Mouse (Mus musculus) ES-Bruce4 (cell line): ENCODE results near the gene Trcg1. TPM values are rescaled to one million over a fixed set of nuclear protein-coding genes. Genes with fewer than 3 reads are reported as not detected.

Source experiments
- H3K27ac ChIP-seq: 2 replicates; pipeline ENCODE4 v1.5.1; 2012; ENCODE audit warnings: low read length, inconsistent platforms; ENCODE audit not compliant: insufficient read depth
- H3K27me3 ChIP-seq: 2 replicates; pipeline ENCODE4 v1.6.1; 2012; ENCODE audit warnings: mild to moderate bottlenecking, low read length, inconsistent platforms; ENCODE audit not compliant: control insufficient read depth, poor library complexity, insufficient read depth, severe bottlenecking
- H3K36me3 ChIP-seq: 2 replicates; pipeline ENCODE4 v1.6.1; 2012; ENCODE audit warnings: inconsistent platforms, mild to moderate bottlenecking, low read length, moderate library complexity; ENCODE audit not compliant: control insufficient read depth, poor library complexity, insufficient read depth, severe bottlenecking
- H3K4me1 ChIP-seq: one replicate; pipeline ENCODE4 v1.8.1; 2011; ENCODE audit warnings: low read length; ENCODE audit not compliant: control insufficient read depth, insufficient read depth
- H3K4me3 ChIP-seq: 2 replicates; pipeline ENCODE4 v1.5.1; 2011; ENCODE audit warnings: low read depth, mild to moderate bottlenecking, low read length
- H3K9ac ChIP-seq: 2 replicates; pipeline ENCODE4 v1.6.1; 2012; ENCODE audit warnings: low read depth, mild to moderate bottlenecking, inconsistent platforms; ENCODE audit not compliant: poor library complexity, severe bottlenecking
- H3K9me3 ChIP-seq: replicated peaks from 2 replicates; pipeline ENCODE4 v1.6.1; 2012; ENCODE audit warnings: mild to moderate bottlenecking, low read length, inconsistent platforms; ENCODE audit not compliant: control insufficient read depth, poor library complexity, insufficient read depth, severe bottlenecking
- CTCF ChIP-seq: IDR thresholded peaks from one replicate; pipeline ENCODE4 v1.8.1; 2011; ENCODE audit warnings: low read depth, low read length
- EP300 ChIP-seq: IDR thresholded peaks from 2 replicates; pipeline ENCODE4 v1.6.1; 2011; ENCODE audit warnings: low read depth, low read length; ENCODE audit not compliant: insufficient read depth
- POLR2A ChIP-seq: IDR thresholded peaks from one replicate; pipeline ENCODE4 v1.8.1; 2011; ENCODE audit warnings: low read length; ENCODE audit not compliant: insufficient read depth
- polyA plus RNA-seq: library from polyadenylated mRNA; stranded (reverse); fragments of >200 nt; gene quantifications from 2 replicates; pipeline ENCODE4 v1.2.4, GENCODE M21; 2011; ENCODE audit warnings: low read depth; ENCODE audit not compliant: missing spikeins, insufficient read depth, insufficient read length

Gene Trcg1
- polyA plus RNA-seq, 1 experiment = not detected

DNA sequence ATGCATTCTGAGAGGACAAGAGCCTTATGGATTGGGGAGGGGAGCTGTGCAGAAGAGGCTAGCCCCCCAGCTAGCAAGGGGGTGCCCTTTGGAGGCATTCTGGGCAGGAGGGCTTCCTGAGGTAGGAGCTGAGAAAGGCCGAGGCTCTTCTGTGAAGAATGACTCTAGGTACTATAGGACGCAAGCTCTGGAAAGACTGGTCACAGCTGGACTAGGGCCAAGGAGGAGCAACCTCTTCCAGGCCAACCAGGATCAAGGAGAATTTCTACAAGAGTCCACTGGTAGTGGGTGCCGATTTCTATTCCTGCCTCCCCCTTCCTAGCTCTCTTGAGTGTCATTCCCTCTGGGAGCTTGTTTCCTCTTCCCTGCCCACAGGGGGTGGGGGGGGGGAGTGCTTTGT lies 46.3 kb downstream of the Trcg1 start:
- no peak overlapping the region for H3K9ac ChIP-seq
- H3K4me1 ChIP-seq = peaks cover 4% of the 10 kb centered on the region
- no peaks in the 10 kb centered on the region for H3K27me3 ChIP-seq
- TF ChIP-seq POLR2A (no peak), CTCF (no peak), EP300 (no peak)
- no peak overlapping the region for H3K27ac ChIP-seq
- H3K36me3 ChIP-seq = no peaks in the 10 kb centered on the region
- H3K4me3 ChIP-seq = no peak overlapping the region
- H3K9me3 ChIP-seq = no peaks in the 10 kb centered on the region

DNA sequence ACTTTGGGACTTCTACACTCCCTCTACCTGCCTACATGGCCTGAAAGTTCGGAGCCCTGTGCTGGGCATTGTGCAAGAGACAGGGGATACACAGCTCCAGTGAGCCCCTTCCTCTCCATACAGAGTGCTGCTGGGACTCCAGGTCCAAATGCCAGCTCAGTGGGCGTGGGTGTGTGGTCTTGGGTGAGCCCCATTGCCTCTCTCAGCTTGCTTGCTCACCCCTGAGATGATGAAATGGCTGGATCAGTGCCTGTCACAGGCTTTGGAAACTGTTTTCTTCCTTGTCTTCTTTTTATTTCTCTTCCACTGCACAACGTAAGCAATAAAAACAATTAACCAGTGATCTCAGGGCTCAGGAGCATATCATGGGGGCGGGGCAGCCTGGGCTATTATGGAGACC lies 47.0 kb downstream of the Trcg1 start:
- H3K27ac ChIP-seq = no peak overlapping the region
- no peaks in the 10 kb centered on the region for H3K9me3 ChIP-seq
- H3K27me3 ChIP-seq = no peaks in the 10 kb centered on the region
- TF ChIP-seq POLR2A = no peak
- no peak for TF ChIP-seq EP300
- TF ChIP-seq CTCF = no peak
- H3K36me3 ChIP-seq = no peaks in the 10 kb centered on the region
- no peak overlapping the region for H3K9ac ChIP-seq
- H3K4me1 ChIP-seq = peaks cover 2% of the 10 kb centered on the region
- no peak overlapping the region for H3K4me3 ChIP-seq

DNA sequence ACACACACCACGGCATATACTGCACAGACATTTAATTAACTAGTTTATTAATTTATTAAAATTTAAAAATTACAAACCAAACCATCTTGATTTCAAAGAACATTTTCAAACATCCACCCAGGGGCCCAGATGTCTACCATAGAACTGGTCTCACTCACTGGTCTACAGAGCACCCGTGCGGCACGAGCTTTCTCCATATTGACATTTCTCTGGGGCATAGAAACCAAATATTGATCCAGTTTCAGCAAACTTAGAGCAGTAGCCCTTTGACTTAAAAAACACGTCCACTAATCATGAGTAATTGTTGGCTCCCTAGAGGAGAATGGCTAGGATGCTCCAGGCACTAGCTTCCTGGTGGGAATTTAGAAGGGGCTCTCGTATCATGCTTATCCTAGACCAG lies 50.8 kb downstream of the Trcg1 start:
- Histone ChIP-seq H3K9ac (no peak overlapping the region), H3K9me3 (no peaks in the 10 kb centered on the region), H3K27ac (no peak overlapping the region), H3K27me3 (no peaks in the 10 kb centered on the region), H3K4me1 (no peaks in the 10 kb centered on the region), H3K4me3 (no peak overlapping the region), H3K36me3 (no peaks in the 10 kb centered on the region)
- TF ChIP-seq CTCF (no peak), POLR2A (no peak), EP300 (no peak)

DNA sequence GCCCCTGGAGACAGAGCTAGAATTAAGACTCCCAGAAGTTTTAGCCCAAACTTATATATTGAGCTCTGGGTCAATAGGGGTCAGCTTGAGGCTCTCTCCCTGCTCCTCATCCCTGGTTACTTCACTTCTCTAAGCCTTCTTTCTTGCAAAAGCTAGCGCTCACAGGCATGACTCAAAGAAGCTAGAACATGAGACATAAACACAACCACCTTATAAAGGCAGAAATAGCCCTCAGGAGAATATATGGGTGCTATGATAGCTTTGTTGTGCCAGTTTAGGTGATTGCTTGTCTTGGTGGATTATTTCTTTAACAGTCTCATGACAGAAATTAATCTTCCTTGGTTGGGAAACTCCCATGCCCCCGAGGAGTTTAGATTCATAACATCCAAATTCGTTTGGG lies 58.5 kb downstream of the Trcg1 start:
- Histone ChIP-seq H3K9ac (no peak overlapping the region), H3K27ac (no peak overlapping the region), H3K36me3 (no peaks in the 10 kb centered on the region), H3K4me1 (no peaks in the 10 kb centered on the region), H3K9me3 (0 out of 2 replicates have a peak, but pooled peaks cover 4% of the 10 kb centered on the region), H3K4me3 (no peak overlapping the region), H3K27me3 (no peaks in the 10 kb centered on the region)
- TF ChIP-seq EP300 (no peak), POLR2A (no peak), CTCF (no peak)

DNA sequence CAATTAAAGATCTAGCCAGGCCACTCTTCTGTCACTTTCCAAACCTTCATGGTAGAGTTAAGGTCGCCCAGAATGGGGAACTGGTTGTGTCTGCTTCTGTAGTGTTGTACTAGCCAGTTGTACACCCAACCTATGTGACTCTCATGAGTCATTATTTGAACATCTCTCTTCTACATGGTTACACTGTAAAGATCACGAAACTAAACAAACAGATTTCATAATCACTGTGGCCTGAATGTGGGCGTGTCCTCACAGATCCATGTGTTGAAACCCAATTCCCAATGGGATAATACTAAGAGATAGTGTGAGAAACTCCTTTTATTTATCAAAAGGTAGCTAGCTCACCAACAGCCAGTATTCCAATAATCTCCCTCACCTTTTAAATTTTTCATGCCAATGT lies 59.3 kb downstream of the Trcg1 start:
- TF ChIP-seq CTCF = no peak
- TF ChIP-seq POLR2A = no peak
- TF ChIP-seq EP300 = no peak
- H3K27me3 ChIP-seq = no peaks in the 10 kb centered on the region
- 0 out of 2 replicates have a peak, but pooled peaks cover 4% of the 10 kb centered on the region for H3K9me3 ChIP-seq
- no peak overlapping the region for H3K9ac ChIP-seq
- no peaks in the 10 kb centered on the region for H3K4me1 ChIP-seq
- no peak overlapping the region for H3K27ac ChIP-seq
- no peak overlapping the region for H3K4me3 ChIP-seq
- H3K36me3 ChIP-seq = no peaks in the 10 kb centered on the region

DNA sequence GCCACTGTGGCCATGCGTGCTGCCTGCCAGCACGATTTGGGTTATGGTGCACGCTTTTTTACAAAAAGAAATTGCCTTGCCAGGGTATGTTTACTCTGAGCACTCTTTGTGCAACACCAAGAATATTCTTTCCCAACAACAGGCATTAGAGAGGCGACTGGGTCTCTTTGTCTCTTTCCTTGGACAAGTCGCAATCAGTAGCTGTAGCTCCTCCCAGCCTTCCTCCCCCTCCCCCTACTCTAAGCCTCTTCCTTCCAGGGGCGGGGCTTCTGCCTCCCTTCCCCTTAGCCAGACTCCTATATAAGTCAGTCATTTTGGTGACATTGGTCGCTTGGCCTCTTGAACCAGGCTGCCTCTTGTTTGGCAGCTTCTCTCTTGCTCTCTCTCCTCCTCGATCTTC lies 59.9 kb downstream of the Trcg1 start:
- no peaks in the 10 kb centered on the region for H3K36me3 ChIP-seq
- no peaks in the 10 kb centered on the region for H3K4me1 ChIP-seq
- no peak overlapping the region for H3K9ac ChIP-seq
- TF ChIP-seq EP300 = no peak
- TF ChIP-seq CTCF = no peak
- no peak for TF ChIP-seq POLR2A
- H3K4me3 ChIP-seq = no peak overlapping the region; the same call in 1 of the 2 replicates
- no peak overlapping the region for H3K27ac ChIP-seq
- 0 out of 2 replicates have a peak, but pooled peaks cover 4% of the 10 kb centered on the region for H3K9me3 ChIP-seq
- H3K27me3 ChIP-seq = no peaks in the 10 kb centered on the region
